Mouse (Mus musculus) myocyte (in vitro differentiated cells): ENCODE measurements at regions not wholly inside any gene's neighbourhood (a gene's known extent, or its start where the extent isn't known, plus 50 kb on each side); places are given as distances from the start of the nearest gene placed in this dataset.

Experiments used
- CEBPB ChIP-seq: IDR thresholded peaks from 2 replicates; pipeline ENCODE4 v1.6.1; 2011; ENCODE audit warnings: mild to moderate bottlenecking, moderate library complexity; ENCODE audit not compliant: poor library complexity, insufficient read depth, severe bottlenecking
- E2F4 ChIP-seq: IDR thresholded peaks from one replicate; pipeline ENCODE4 v1.6.1; 2011; ENCODE audit warnings: mild to moderate bottlenecking, control low read depth, moderate library complexity; ENCODE audit not compliant: insufficient read depth
- MAX ChIP-seq: IDR thresholded peaks from one replicate; pipeline ENCODE4 v1.6.1; 2011; ENCODE audit warnings: low read depth, mild to moderate bottlenecking, control low read depth
- POLR2A ChIP-seq: IDR thresholded peaks from one replicate; pipeline ENCODE4 v1.6.1; 2011; ENCODE audit warnings: low read depth, mild to moderate bottlenecking, control low read depth, moderate library complexity; ENCODE audit not compliant: insufficient read length
- POLR2AphosphoS2 ChIP-seq: IDR thresholded peaks from one replicate; pipeline ENCODE4 v1.6.1; 2011; ENCODE audit warnings: low read depth, control low read depth; ENCODE audit not compliant: insufficient read length
- TCF12 ChIP-seq: IDR thresholded peaks from one replicate; pipeline ENCODE4 v1.6.1; 2011; ENCODE audit warnings: mild to moderate bottlenecking, control low read depth; ENCODE audit not compliant: poor library complexity, insufficient read depth, severe bottlenecking
- USF1 ChIP-seq: IDR thresholded peaks from one replicate; pipeline ENCODE4 v1.6.1; 2011; ENCODE audit warnings: low read depth, mild to moderate bottlenecking, control low read depth, moderate library complexity

- TF ChIP-seq TCF12 (no peak), POLR2A (no peak), USF1 (no peak), CEBPB (no peak), POLR2AphosphoS2 (no peak), MAX (no peak), E2F4 (no peak)
Measured at GRCm38 (mm10) chr8:42388816-42389215, 752.5 kb downstream of the Triml1 start.
